Mouse (Mus musculus): ENCODE measurements around the gene Klhdc8a.

- TF ChIP-seq POLR2A (IDR thresholded peaks at IDR 0.05; ENCODE audit: low read depth, low read length) (no peak), CTCF (IDR thresholded peaks at IDR 0.05; ENCODE audit: borderline replicate concordance, insufficient read depth, low read length) (no peak)
Observed at GRCm38 (mm10) chr1:132286735-132287134, 11.7 kb upstream of the Klhdc8a start.

Data from embryonic fibroblast, embryonic 13.5 days (primary cell).